Mouse (Mus musculus) left cerebral cortex, adult 9 months (tissue): ENCODE results near the gene Rpl4.
A peak's percentile ranks its signal among the peaks of the same experiment; 100 is the strongest.
"Not testable (repeated sequence)": the region's sequence is repeated elsewhere in the genome, so short reads cannot be mapped to it uniquely, and the experiment has no call there.

ENCODE experiments used
- DNase-seq, 2 experiments: peaks; one replicate each; pipeline ENCODE4 v3.0.0; 2022; ENCODE audit warnings: low spot score in 2 of 2

Gene Rpl4

DNA sequence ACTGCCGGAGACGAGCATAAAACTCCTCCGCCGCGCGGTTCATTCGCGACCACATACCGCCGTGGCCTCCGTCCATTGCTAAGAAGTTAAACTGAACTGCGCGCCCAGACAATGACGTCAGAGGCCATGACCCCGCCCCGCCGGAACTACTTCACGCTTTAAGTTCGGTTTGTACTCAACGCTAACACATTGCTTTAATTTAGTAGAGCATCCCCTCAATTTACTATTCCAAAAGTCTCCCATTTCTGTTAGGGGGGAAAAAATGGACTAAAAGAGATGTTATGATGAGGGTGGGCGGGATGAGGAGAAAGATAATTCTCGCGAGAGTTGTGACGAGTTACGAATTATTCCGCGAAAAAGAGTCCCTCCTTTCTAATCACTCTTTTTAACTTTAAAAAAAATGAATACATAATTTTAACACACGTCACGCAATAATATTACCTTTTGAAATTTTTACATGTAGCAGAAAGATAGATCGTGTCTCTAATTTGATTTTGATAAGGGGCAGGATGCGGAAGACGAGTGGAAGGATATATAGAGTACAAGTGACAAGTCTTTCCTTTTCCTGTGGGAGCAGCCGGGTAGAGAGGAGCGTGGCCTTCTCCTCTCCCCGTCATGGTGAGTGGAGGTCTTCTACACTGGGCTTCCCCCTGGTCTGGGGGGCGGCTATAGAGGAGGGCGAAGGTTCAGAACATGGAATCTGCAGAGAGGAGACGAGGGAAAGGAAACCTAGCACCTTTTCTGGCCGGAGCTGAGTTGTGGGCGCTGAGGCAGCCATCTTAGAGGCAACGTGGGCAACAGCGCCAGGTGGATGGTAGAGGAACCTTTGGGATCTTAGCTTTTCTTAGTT is at the start of gene Rpl4, which contains the start of gene Zwilch:
TSS of gene Rpl4 (plus strand) at position 560 of the 850 bp plus-strand sequence.
TSS of gene Zwilch (minus strand) at position 289 of the 850 bp plus-strand sequence.
- DNase-seq: peak; percentile 59 to 86

DNA sequence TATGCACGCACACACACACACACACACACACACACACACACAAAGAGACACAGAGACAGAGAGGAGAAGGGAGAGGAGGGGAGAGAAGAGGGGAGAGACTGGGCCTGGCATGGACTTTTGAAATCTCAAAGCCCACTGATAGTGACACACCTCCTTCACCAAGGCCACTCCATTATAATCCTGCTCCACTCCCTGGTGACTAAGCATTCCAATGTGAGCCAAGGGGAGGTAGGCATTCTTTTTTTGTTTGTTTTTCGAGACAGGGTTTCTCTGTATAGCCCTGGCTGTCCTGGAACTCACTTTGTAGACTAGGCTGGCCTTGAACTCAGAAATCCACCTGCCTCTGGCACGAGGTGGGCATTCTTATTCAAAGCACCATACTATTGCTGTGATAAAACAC is 48.3 kb upstream of the Rpl4 start:
- DNase-seq: not testable (repeated sequence)

DNA sequence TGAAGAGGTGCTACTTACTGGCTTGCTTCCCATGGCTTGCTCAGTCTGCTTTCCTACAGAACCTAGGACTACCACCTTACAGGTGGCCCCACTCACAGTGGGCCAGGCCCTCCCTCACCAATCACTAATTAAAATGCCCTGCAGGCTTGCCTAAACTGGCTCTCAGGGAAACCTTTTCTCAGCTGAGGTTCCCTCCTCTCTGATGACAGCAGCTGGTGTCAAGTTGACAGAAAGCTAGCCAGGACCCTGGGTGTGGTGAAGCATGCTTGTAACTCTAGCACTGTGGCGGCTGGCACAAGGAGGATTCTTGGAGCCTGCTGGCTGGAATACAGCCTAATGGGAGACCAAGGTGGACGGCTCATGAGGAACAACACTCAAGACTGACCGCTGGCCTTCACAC is 47.9 kb upstream of the Rpl4 start:
- DNase-seq: no peak

DNA sequence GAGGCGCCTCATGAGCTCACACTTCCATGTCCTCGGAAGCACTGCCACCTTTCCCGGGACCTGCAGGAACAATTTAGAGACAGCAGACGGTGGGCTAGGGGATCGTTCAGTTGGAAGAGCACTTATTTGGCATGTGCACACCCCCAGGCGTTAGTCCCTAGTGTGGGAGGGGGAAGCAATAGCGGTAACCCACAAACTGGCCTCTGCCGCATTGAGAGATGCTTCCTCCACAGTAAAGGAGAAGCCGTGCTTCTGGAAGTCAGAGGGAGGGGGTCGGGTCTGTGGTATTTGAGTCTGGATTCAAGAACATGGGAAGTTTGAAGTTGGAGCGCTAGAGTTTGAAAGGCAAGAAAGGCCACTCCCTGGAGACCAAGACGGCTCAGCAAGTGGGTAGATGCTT is 47.1 kb upstream of the Rpl4 start:
- no peak for DNase-seq

DNA sequence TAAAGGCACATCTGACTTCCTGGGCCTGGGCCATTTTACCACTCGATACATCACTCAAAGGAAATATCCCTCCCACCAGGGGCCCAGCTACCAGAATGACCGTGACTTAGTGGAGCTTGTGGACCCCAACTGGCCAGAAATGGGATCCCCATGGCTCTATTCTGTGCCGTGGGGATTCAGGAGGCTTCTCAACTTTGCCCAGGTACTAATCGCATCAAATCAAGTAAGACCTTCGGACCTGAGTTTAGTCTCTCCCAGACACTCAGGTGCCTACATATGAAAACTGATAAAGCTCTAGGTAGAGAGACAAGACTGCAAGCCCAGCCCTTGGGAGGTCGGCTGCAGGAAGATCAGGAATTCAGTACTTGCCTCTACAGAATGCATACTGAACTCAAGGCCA is 41.6 kb upstream of the Rpl4 start:
- DNase-seq: no peak

GRCm38 (mm10) chr9:64138896-64139295 is 34.3 kb upstream of the Rpl4 start:
- DNase-seq: peak in 1 of 2 experiments; percentile 63

GRCm38 (mm10) chr9:64139879-64140278 is 33.3 kb upstream of the Rpl4 start:
- no peak for DNase-seq

DNA sequence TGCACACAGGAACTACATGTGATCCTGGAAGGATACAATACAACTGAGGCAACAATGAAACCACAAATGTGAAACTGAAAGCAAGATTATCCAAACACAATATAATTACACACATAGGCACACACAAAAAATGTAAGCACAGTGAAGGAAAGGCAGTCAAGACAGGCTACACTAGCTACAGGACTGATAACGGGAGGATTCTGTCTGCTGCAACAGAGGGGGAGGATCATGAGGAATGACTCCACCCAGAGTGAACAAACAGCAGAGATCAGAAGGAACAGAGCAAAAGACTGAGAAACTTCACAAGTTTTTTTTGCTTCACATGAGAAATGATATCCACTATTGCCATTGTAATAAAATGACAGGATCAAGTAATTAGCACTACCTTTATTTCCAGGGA is 16.5 kb upstream of the Rpl4 start:
- DNase-seq: no peak

- no peak for DNase-seq
These were observed 12.7 kb upstream of the Rpl4 start for GRCm38 (mm10) chr9:64160471-64160870.

- DNase-seq: not testable (repeated sequence)
These were observed 3.2 kb upstream of the Rpl4 start for GRCm38 (mm10) chr9:64169967-64170366.

- DNase-seq: no peak
These were observed 895 bp upstream of the Rpl4 start for GRCm38 (mm10) chr9:64172145-64172815.

GRCm38 (mm10) chr9:64173666-64174220 is 568 bp downstream of the Rpl4 start:
- DNase-seq: no peak

DNA sequence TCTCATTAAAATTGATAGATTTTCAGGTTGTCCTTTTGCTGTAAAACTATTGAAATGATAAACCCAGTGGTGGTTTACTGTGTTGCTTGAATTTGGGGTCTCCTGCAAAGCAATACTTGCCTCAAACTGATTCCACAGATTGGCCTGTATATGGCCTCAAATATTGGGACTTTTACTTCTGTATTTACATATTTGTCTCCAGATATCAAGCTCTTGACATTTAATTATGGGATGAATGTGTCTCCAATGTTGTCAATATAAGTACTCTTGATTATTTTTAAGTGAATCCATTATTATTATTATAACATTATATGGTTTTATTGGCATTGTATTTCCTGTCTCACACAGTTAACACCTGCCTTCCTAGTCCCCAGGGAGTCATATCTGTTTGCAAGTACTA is 1.2 kb downstream of the Rpl4 start:
- DNase-seq: no peak

GRCm38 (mm10) chr9:64174766-64175165 is 1.6 kb downstream of the Rpl4 start:
- no peak for DNase-seq

DNA sequence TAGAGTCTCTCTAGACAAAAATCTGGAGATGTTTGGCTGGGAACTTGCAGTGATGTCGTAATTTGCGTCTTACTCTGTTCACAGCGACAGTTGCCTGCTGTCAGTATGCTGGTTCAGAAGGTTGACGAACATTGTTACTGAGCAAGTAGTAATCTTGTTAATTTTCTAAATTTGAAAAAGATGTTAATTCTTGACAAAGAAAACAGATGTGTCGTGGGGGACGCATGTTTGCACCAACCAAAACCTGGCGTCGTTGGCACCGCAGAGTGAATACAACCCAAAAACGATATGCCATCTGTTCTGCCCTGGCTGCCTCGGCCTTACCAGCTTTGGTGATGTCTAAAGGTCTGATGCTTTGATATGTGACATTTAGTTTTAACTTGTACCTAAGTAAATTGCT is 2.2 kb downstream of the Rpl4 start:
- no peak for DNase-seq

- DNase-seq: no peak
These were observed 5.4 kb downstream of the Rpl4 start for GRCm38 (mm10) chr9:64178610-64178973.

GRCm38 (mm10) chr9:64178974-64179646 is 5.9 kb downstream of the Rpl4 start, which contains the start of gene Snapc5:
Gene Snapc5 (plus strand): TSS chr9:64179274.
- peak; percentile 85 to 92 for DNase-seq

DNA sequence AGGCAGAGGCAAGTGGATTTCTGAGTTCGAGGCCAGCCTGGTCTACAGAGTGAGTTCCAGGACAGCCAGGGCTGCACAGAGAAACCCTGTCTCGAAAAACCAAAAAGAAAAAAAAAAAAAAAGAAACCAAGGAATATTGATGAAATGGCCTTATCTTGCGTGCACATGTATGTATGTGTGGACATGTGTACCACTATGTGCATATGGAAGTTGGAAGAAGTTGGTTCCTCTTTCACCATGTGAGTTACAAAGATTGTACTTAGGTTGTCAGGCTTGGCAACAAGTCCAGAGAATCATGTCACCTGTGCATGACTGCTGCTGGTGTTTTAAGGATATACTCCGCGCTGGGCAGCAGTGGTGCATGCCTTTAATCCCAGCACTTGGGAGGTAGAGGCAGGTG is 10.1 kb downstream of the Rpl4 start:
- DNase-seq: not testable (repeated sequence)

- no peak for DNase-seq
These were observed 11.1 kb downstream of the Rpl4 start for GRCm38 (mm10) chr9:64184166-64184840.

DNA sequence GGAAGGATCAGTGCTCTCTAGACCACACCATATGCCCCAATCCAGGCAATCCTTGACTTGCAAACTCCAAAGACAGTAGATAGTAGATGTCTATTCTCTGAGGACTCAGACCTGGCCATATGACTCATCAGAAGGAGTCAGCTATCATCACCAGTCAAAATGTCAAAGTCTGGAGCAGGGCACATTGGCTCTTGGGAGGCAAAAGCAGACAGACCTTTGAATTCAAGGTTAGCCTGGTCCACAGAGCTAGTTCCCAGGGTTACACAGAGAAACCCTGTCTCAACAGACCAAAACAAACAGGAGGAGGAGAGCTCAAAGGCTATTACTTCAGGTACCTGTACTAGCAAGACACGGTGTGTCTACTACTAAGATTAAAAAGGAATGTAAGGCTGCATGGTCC is 20.7 kb downstream of the Rpl4 start:
- no peak for DNase-seq

GRCm38 (mm10) chr9:64195554-64195953 is 22.4 kb downstream of the Rpl4 start:
- DNase-seq: peak; percentile 78 to 81

- DNase-seq: no peak
These were observed 24.3 kb downstream of the Rpl4 start for GRCm38 (mm10) chr9:64197524-64197923.
